Comparison of ENCODE assay signal across 8 mouse cellular contexts in genomic region chr2:72477221-72477620, GRCm38 (mm10). TPM values are rescaled to one million over a fixed set of nuclear protein-coding genes. Genes with fewer than 3 reads are reported as not detected.
DNase-seq lines count a peak whose midpoint lies in the region; ATAC-seq and TF ChIP-seq lines count a peak whose summit lies in the region.

No protein-coding gene starts in this region.

- peak overlapping the region; percentile 86 for H3K4me3 ChIP-seq in heart, embryonic 11.5 days (ENCODE audit: low read depth, low read length)
- peak overlapping the region; percentile 79 for H3K4me3 ChIP-seq in intestine, embryonic 14.5 days (ENCODE audit: low read depth, low read length)
- H3K4me3 ChIP-seq in liver, postnatal 0 days (ENCODE audit: low read depth, low read length): peak overlapping the region; percentile 87

- H3K27me3 ChIP-seq in heart, embryonic 11.5 days (ENCODE audit: control insufficient read depth, insufficient read depth, low read length): no peaks in the 10 kb centered on the region
- H3K27me3 ChIP-seq in intestine, embryonic 14.5 days (replicated peaks; ENCODE audit: control insufficient read depth, insufficient read depth, low read length): no peaks in the 10 kb centered on the region
- H3K27me3 ChIP-seq in liver, postnatal 0 days (ENCODE audit: insufficient read depth, low read length): no peaks in the 10 kb centered on the region

- DNase-seq in heart, postnatal 36 days: no peak
- peak; percentile 32 for DNase-seq in c-Kit-positive CD71-positive TER-119-positive erythroid progenitor cells, embryonic 14.5 days (ENCODE audit: low spot score)
- peak; percentile 57 for DNase-seq in intestine, embryonic 14.5 days (ENCODE audit: low spot score)
- DNase-seq in liver, postnatal 0 days: peak; percentile 22
- DNase-seq in frontal cortex, postnatal 10 days (ENCODE audit: low spot score in 2 of 2): no peak
- no peak for DNase-seq in adrenal gland, adult (ENCODE audit: inconsistent age in 2 of 2, low spot score in 1 of 2)
- no peak for DNase-seq in gastrocnemius, adult 18-20 months (ENCODE audit: low spot score)

- H3K9me3 ChIP-seq in heart, embryonic 11.5 days (replicated peaks; ENCODE audit: control insufficient read depth, low read length): no peaks in the 10 kb centered on the region
- no peaks in the 10 kb centered on the region for H3K9me3 ChIP-seq in intestine, embryonic 14.5 days (ENCODE audit: control insufficient read depth, low read length)
- no peaks in the 10 kb centered on the region for H3K9me3 ChIP-seq in liver, postnatal 0 days (ENCODE audit: low read length)

- H3K27ac ChIP-seq in heart, embryonic 11.5 days (ENCODE audit: low read depth, low read length): no peak overlapping the region
- H3K27ac ChIP-seq in intestine, embryonic 14.5 days (ENCODE audit: low read depth): peak overlapping the region; percentile 99; the same call in 1 of the 2 replicates
- H3K27ac ChIP-seq in liver, postnatal 0 days (ENCODE audit: low read depth): no peak overlapping the region

- H3K4me1 ChIP-seq in heart, embryonic 11.5 days (ENCODE audit: control insufficient read depth, insufficient read depth, low read length): peaks cover 13% of the 10 kb centered on the region
- peaks cover 30% of the 10 kb centered on the region for H3K4me1 ChIP-seq in intestine, embryonic 14.5 days (replicated peaks; ENCODE audit: control insufficient read depth, insufficient read depth, low read length)
- H3K4me1 ChIP-seq in liver, postnatal 0 days (ENCODE audit: insufficient read depth): peaks cover 29% of the 10 kb centered on the region

- peak overlapping the region; percentile 75 for H3K4me2 ChIP-seq in heart, embryonic 11.5 days
- H3K4me2 ChIP-seq in intestine, embryonic 14.5 days (ENCODE audit: low read length): peak overlapping the region; percentile 72
- H3K4me2 ChIP-seq in liver, postnatal 0 days (ENCODE audit: low read depth, low read length): peak overlapping the region; percentile 92

- peaks cover 7% of the 10 kb centered on the region for H3K36me3 ChIP-seq in heart, embryonic 11.5 days (ENCODE audit: control insufficient read depth, insufficient read depth, low read length)
- H3K36me3 ChIP-seq in intestine, embryonic 14.5 days (ENCODE audit: control insufficient read depth, insufficient read depth, low read length): peaks cover 36% of the 10 kb centered on the region
- H3K36me3 ChIP-seq in liver, postnatal 0 days (replicated peaks; ENCODE audit: insufficient read depth, low read length): peaks cover 21% of the 10 kb centered on the region

- 5% methylated on average over 11 of the region's 11 CpGs for WGBS in heart, embryonic 11.5 days (ENCODE audit: insufficient replicate concordance)
- WGBS in intestine, embryonic 14.5 days: 1% methylated on average over 11 of the region's 11 CpGs
- 2% methylated on average over 11 of the region's 11 CpGs for WGBS in liver, postnatal 0 days (ENCODE audit: insufficient replicate concordance)

- H3K9ac ChIP-seq in heart, embryonic 11.5 days (ENCODE audit: low read depth, low read length): peak overlapping the region; percentile 84
- peak overlapping the region; percentile 94 for H3K9ac ChIP-seq in intestine, embryonic 14.5 days (ENCODE audit: low read length)
- peak overlapping the region; percentile 79 for H3K9ac ChIP-seq in liver, postnatal 0 days (replicated peaks)

- no peak for TF ChIP-seq CTCF in liver, postnatal 0 days (IDR thresholded peaks at IDR 0.05; ENCODE audit: low read depth)

- no peak for ATAC-seq in heart, embryonic 11.5 days (replicated peaks; ENCODE audit: insufficient number of reproducible peaks, low FRiP score, low TSS enrichment)
- ATAC-seq in intestine, embryonic 14.5 days (replicated peaks; ENCODE audit: low FRiP score, low TSS enrichment, low read depth): no peak
- ATAC-seq in liver, postnatal 0 days: no peak

- TF ChIP-seq EP300 in liver, postnatal 0 days (IDR thresholded peaks at IDR 0.05; ENCODE audit: low read depth): no peak

- intact Hi-C loops in heart, postnatal 36 days (cut with DNase I): no loop called here

RNA-seq across cellular contexts. Expression of gene Cdca7, which starts 1.3 kb away (rescaled TPM):
- polyA plus RNA-seq in heart, embryonic 11.5 days (2014; fragmentation: Nextera tagmentation; extraction: Ambion mirVana): 61.8 and 64.3 TPM in 2 replicates
- 1 to 10 TPM; 1.9 to 2.0 TPM for total RNA-seq in heart, postnatal 36 days (2021)
- polyA plus RNA-seq in intestine, embryonic 14.5 days (2014; fragmentation: Nextera tagmentation; extraction: Ambion mirVana): 162 and 181 TPM in 2 replicates
- 26.4 and 31.7 TPM in 2 replicates for polyA plus RNA-seq in liver, postnatal 0 days (2015; fragmentation: Nextera tagmentation; extraction: Ambion mirVana)
- under 1 TPM; 0.50 TPM for total RNA-seq in gastrocnemius, adult 18-20 months (2021)

Comparison
In these comparisons a context has a peak if more than half of its experiments do, and no peak if none do; other contexts are left out.
1. DNase-seq: peak in c-Kit-positive CD71-positive TER-119-positive erythroid progenitor cells, embryonic 14.5 days (single experiment), intestine, embryonic 14.5 days (single experiment) and liver, postnatal 0 days (single experiment); none in heart, postnatal 36 days (0 of 2), frontal cortex, postnatal 10 days (0 of 2), adrenal gland, adult (0 of 2) and gastrocnemius, adult 18-20 months (single experiment).
2. Peak in every context shown above with its lines, with median percentiles within 50 percentile points of each other: H3K4me2 ChIP-seq, H3K4me3 ChIP-seq and H3K9ac ChIP-seq.